Mouse (Mus musculus): ENCODE results near the gene Ccnjl. TPM values are rescaled to one million over a fixed set of nuclear protein-coding genes. Genes with fewer than 3 reads are reported as not detected.

Gene Ccnjl
- total RNA-seq (2014; fragmentation: Nextera tagmentation) = 1.9 TPM in 1 of 2 replicates, not detected in the other
- not detected in 2 replicates for total RNA-seq (2017)

DNA sequence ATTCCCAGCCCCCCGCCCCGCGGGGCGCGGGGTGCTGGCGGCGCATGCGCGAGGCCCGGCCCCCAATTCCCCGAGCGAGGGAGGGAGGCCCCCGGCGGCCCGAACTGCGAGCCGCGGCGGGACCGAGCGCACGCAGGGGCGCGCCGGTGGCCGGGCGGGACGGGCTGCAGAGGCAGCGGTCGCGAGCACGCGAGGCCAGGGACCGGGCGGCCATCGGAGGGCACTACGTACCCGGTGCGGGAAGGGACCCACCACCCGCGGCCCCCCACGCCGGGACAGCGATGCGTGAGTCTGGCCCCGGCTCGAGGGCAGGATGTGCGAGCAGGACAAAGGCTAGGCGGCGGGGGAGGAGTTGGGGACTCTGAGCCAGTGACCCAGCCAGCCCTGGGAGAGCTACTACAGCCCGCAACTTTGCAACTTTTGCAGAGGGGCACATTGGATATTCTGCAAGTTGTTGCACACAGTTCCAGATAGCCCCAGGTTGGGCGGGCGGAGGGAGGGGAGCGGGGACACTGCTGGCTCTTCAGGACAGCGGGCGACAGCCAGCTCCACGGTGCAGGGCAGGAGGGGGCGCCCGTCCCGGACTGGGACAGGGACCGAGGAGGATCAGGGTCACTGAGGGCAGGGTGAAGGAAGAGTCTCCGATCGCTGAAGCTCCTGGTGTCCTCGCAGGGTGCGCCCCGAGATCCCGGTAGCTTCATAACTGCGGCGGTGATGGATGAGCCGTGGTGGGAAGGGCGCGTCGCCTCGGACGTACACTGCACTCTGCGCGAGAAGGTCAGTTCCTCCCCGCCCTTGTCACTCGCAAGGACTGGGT, at the start of gene Ccnjl:
Gene Ccnjl (plus strand): TSS at position 102 of the 817 bp plus-strand sequence.
- peak; percentile 64 for ATAC-seq (replicated peaks; ENCODE audit: poor library complexity, severe bottlenecking)

DNA sequence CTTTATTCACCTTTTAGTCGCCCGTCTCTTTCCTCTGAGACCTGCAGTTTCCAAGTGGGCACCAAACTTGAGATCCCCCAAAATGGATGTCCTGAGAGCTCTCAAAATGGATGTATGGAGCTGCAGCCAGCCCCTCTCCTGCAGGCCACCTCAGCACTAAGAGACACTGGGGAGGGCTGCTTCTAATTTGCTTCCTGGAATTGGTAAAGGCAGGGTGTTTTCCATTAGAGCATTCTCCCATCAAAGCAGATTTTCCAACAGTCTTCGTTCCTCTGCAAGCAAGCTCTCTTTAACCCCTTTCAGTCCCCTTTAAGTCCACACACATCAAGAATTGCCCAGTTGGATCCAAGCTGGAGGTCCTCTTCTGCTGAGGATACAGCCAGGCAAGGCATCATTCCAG, 49.2 kb upstream of the Ccnjl start:
- no peak for ATAC-seq (replicated peaks; ENCODE audit: poor library complexity, severe bottlenecking)

DNA sequence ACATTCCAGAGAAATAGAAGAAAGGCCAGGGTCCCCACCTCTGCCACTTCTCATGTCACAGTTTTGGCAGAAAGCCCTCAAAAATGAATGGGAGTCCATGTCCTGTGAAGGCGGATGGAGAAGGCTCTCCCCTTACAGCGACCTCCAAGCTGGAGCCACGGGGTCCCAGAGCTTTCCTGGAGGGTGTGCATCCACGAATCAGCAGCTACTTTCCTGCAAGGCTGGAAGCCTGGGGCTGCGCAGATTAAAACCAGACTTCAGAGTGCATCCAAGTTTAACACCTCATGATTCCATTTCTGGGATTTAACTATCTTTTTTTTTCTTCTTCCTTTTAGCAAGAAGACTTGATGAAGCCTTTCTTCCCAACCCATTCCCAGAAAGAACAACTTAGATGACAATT, 48.0 kb upstream of the Ccnjl start:
- no peak for ATAC-seq (replicated peaks; ENCODE audit: poor library complexity, severe bottlenecking)

DNA sequence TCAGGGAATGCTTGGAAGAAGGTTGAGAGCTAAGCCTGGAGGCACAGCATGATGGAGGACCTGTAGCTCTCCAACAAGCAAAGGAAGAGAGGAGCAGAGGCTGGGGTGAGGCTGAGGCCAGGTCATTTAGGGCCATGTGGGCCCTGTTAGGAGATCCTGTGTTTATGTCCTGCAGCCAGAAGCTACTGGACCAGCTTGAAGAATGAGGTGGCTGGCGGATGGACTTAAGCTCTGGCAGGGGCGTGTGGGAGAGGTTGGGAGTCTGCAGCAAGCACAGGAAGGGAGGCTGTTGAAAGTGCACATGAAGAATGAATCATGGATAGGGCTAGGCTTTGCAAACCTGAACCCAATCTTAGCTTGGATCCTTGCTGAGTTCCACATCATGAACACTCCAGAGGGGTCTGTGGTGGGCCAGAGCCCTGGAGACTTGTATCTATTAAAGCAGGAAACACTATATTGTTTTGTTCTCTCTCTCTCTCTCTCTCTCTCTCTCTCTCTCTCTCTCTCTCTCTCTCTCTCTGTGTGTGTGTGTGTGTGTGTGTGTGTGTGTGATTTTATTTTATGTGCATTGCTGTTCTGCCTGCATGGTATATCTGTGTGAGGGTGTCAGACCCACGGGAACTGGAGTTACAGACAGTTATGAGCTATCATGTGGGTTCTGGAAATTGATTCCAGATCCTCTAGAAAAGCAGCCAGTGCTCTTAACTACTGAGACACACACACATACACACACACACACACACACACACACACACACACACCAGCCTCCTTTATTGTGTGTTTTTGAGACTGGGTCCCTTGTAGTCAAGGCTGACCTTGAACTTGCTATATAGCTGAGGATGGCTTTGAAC, 46.7 kb upstream of the Ccnjl start:
- no peak for ATAC-seq (replicated peaks; ENCODE audit: poor library complexity, severe bottlenecking)

DNA sequence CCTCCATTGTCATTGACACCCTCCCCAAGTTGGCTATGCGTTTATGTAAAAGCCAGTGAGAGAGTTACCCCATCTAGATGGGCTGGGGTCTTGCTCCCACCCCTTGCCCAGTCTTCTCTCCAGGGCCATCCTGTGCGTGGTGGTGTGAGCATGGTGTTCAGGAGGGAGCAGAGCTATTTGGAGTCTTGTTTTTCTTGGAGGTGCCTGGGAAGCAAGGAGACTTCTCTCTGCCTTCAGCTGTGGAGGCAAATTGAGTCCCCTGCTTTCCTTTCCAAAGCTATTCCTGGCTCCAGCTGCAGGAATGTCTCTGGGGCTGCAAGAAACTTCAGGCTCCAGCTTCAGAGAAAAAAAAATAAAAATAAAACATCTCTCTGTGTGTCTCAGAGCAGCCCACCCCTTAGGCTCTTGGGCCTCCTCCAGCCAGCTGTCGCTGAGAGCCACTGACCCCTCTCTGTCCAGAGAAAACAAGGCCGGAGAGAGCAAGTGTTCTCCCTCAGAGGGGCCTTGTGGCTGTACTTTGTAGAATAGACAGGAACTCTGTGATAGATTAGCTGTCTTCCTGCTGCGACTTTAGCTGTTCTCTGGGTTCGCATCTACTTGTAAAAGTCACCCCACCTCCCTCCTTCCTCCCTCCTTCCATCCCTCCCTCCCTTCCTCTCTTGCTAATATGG, 45.3 kb upstream of the Ccnjl start:
- no peak for ATAC-seq (replicated peaks; ENCODE audit: poor library complexity, severe bottlenecking)

DNA sequence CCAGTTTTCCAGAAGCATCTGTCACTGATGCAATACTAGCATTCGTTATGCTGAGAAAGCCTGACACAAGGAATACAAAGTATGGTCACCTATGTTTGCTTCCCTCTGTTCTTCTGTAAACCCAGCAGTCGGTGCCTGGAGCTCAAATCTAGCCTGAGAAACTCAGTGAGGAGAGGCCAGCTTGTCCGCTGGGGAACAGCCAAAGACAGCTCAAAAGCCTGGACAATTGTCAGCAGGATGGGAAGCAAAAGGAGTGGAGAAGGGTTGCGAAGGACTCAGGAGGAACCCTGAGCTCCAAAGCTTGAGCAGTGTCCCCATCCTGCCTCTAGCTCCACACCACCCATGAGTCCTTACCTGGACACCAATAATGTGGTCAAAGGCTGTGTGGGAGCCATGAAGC, 44.5 kb upstream of the Ccnjl start:
- ATAC-seq (replicated peaks; ENCODE audit: poor library complexity, severe bottlenecking) = no peak

DNA sequence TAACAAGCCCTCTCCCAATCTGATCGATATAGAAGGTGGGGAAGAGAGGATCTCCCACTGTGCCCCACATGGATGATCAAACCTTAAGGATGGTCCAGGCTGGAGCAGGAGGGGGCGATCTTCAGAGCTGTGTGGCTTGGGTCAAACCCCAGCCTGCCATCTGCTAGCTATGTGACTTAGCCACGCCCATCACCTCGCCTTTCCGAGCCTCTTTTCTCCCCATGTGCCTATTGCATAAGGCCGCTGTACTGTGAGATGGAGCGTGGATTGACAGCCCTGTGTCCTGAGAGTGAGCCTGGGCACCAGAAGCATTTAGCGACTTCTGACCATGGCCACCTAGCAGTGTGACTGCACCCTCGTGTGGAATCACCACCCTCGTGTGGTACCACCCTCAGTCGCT, 43.9 kb upstream of the Ccnjl start:
- ATAC-seq (replicated peaks; ENCODE audit: poor library complexity, severe bottlenecking) = peak; percentile 42; the same call in 1 of the 2 replicates

DNA sequence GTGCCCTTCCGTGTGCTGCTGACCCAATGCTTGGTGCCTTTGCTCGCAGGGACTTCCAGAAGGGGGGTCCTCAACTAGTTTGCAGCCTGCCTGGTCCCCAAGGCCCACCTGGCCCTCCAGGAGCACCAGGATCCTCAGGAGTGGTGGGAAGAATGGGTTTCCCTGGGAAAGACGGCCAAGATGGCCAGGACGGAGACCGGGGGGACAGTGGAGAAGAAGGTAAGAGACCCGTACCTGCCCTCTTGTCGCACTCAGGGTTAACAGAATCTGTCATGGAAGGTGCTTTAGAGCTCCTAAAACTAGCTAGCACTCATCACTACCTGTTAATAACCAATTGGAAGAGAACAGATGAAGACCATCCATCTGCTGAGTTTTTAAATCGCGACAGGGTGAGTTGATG, 42.7 kb upstream of the Ccnjl start:
- ATAC-seq (replicated peaks; ENCODE audit: poor library complexity, severe bottlenecking) = no peak

DNA sequence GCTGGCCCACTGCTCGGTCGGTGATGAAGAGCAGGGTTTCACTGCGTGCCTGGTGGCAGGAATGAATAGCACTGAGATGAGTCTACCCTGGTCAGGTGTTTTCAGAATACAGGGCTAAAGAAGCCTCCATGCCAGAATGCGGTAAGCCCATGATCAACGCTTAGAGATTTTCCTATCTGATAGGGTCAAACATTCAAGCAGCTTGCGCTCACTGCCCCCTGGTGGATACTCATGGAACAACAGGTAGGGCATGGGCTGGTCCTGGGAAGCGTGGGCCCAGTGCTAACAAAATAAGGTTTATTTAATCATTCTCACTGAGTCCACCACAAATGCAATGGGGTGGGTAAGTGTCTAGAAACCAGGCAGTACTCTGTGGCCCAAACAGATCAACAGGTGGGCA, 35.9 kb upstream of the Ccnjl start:
- peak; percentile 87 for ATAC-seq (replicated peaks; ENCODE audit: poor library complexity, severe bottlenecking)

DNA sequence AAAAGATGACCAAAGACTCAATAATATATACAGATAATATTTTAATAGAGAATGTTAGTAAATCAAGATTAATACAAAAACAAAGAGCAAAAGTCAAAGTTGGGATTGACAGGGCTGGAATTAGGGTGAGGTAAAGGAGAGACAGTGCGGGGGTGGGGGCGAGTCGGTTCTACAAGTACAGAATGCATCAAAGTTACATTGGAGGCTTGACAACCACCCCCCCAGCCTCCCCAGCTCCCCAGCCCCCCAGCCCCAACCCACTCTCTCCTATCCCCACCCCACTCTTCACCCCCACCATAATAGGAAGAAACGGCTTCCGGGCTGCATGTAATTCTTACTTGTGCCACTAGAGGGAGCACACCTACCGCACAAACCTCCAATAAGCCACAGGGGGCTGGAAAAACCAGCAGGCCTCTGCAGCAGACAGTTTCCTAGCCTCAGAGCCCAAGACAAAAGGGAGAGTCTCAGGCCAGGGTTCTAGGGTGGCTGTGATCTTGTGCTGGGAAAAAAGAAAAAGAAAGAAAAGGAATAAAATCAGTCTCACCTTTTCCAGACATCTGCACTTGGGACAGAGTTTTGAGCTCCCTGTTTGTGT, 34.7 kb upstream of the Ccnjl start:
- peak; percentile 78 for ATAC-seq (replicated peaks; ENCODE audit: poor library complexity, severe bottlenecking)

DNA sequence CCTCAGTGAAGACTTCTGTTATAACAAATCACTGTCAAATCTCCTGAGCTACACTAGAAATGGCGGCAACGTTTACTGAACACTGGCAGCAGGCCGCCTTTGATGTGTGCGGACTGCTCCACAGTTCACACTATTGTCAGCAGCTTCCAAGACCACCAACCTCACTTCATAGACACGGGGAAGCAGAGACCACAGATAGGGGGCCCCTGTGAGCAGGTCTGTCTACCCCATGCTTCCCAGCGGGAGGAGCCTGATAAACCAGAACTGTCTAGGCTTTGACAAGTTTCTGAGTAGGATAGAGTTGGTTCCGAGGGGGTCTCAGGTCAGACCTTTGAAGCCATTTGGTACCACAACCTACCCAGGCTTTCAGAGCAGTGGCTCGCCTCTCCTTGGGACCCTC, 33.5 kb upstream of the Ccnjl start:
- ATAC-seq (replicated peaks; ENCODE audit: poor library complexity, severe bottlenecking) = no peak

DNA sequence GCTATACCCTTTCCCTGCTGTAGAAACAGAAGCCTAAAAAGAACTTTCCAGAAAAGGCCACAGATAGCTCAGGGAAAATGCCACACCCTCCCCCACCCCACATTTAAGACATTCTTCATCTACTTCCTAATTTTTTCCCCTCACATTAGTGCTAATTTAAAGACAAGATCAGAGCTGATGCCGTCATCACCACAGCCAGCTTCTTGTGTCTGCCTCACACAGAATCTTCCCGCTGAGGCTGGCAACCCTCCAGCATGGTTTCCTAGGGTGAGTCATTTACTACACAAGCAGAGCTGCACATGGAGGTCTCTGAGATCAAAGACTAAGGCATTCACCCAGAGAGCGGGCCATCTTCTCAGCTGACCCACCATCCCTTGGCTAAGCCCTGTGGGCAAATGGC, 33.1 kb upstream of the Ccnjl start:
- ATAC-seq (replicated peaks; ENCODE audit: poor library complexity, severe bottlenecking) = peak; percentile 36

DNA sequence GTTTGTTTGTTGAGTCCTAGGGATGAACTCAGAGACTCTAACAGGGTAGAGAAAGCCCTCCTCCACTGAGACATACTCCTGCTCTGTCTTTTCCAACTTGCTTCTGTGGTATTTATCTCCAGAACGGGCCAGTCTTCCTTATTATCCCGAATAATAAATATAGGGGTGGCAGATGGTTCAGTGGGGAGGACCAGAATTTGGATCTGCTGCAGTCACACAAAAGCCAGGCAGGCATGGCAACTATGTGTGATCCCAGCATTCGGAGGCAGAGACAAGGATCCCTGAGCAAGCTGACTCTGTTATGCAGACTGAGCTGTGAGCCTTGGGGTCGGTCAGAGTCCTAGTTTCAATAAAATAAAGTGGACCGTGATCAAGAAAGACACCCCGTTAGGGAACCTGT, 27.3 kb upstream of the Ccnjl start:
- no peak for ATAC-seq (replicated peaks; ENCODE audit: poor library complexity, severe bottlenecking)

DNA sequence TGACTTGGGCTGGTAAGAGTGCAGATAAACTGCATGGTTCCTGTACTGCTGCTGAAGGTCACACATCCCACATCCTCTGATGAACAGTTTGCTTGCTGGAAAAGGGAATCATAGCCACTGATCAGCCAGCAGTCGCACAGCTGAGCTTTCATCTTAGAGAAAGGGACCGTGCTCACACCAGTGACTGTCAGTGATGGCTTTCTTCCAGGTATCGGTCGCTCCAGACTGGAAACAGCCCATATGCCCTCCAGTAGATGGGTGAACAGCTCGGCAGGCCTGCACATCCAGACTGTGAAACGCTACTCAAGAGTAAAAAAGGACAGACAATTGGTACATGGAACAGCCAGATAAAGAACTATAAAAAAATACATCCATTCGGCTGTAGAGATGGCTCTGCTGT, 23.4 kb upstream of the Ccnjl start:
- no peak for ATAC-seq (replicated peaks; ENCODE audit: poor library complexity, severe bottlenecking)

DNA sequence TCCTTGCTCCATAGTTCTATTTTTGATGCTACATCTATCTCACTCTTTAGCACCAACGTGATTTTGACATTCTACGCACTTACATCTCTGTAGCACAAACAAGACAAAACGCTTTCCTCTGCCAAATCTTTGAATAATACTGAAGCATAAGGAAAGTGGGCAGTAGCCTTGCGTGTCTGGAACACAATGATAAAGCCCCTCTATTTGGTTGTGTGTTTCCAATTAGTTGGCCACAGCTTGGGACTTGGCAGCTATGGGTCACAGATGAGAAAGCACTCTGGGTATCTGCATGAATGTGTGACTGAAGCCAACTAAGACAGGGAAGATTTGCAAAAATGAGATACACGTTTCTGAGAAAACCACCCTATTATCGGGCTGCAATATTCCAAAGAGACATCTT, 20.6 kb upstream of the Ccnjl start:
- no peak for ATAC-seq (replicated peaks; ENCODE audit: poor library complexity, severe bottlenecking)

DNA sequence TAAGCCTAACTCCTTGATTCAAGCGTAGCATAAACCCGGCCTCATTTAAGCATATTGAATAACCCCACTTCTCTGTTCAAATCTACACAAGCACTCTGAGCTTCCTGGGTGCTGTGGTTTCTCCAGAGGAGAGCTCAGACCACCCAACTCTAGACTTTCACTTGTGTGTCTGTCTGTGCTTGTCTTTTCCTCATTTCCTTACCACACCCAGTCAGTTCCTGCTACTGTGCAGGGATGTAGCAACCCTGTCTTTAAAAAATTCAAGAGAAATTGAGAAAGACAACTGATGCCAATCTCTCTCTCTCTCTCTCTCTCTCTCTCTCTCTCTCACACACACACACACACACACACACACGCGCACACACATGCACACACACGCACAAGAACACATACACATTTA, 18.7 kb upstream of the Ccnjl start:
- ATAC-seq (replicated peaks; ENCODE audit: poor library complexity, severe bottlenecking) = peak; percentile 77

DNA sequence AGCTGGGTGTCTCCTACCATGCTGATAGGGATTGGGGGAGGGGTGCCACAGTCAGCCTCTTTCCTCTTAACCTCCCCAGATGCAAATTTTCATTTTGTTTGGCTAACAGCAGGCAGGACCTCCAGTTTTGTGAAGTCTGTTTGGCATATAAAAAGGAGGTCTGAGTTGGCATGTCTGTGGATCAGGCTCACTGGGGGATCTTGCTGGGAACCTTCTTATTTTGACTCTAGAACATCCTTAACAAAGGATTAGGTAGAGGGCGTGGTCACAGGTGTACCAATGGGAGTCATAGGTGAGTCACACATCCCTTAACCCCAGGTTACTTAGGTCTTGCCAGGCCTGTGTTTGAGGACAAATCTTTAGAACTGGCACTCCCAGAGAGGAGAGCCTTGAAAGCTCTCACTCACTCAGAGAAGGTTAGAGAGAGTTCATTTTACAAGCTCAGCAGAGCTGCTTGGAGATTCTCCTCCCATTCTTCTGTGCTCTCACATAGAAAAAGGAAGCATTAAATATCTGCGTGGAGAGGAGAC, 15.9 kb upstream of the Ccnjl start:
- ATAC-seq (replicated peaks; ENCODE audit: poor library complexity, severe bottlenecking) = no peak

DNA sequence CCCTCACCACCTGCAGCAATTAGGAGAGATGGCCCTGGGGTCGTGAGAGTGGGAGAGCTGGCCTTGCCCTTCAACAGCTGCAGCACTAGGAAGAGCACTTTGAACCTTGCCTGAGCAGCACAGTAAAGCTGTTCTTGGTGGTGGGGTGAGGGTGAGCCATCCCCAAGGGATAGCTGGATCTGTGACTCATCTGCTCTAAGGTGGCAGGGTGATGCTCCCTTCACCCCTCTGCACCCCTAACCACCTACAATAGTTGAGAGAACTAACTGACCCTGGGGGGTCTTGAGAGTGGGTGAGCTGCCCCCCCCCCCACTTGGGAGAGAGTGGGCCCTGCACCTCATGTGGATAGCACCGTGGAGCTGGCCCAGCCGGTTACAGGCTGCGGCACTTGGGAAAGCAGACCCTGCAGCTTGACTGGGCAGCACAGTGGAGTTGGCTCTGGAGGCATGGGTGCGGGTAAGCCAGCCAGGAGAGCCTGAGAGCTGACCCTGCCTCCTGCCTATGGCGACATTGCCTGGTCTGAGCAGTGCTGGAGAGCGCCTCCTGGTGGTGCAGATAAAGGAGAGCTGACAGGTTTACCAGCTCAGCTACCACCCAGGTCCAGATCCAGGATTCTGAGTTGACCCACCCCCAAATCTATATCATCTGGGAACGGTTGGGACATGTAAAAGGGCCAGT, 12.1 kb upstream of the Ccnjl start:
- ATAC-seq (replicated peaks; ENCODE audit: poor library complexity, severe bottlenecking) = peak; percentile 82

DNA sequence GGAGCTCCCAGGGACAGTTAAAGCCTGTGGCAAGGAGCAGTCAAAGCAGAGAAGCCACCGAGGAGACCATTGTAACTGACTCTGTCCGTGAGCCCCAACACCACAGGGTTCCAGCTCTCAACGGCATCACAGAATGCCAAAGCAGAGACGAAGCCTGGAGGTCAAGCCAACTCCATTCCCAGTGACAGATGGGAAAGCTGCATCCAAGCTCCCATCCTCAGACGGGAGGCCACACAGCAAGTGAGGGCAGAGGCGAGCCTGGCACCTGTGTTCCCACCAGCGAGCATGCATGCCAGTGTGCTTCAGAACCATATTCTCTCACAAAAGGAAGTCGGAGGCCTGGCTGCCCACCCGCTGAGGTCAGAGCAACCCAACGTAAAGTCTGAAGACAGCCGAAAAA, 10.9 kb upstream of the Ccnjl start:
- no peak for ATAC-seq (replicated peaks; ENCODE audit: poor library complexity, severe bottlenecking)

DNA sequence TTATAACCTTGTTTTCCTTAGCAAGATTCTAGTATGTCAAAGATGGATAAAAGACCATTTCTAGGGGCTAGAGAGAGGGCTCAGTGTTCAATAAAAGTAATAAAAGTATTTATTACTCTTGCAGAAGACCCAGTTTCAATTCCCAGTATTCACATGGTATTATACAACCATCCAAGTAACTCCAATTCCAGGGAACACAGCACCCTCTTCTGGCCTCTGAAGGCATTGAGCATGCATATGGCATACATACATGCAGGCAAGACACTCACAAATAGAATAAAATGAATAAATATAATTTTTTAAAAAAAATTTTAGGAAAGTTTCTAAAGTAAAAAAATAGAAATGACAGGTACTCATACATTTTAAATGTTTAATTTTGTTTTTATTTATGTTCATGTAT, 10.5 kb upstream of the Ccnjl start:
- ATAC-seq (replicated peaks; ENCODE audit: poor library complexity, severe bottlenecking) = no peak

All from granulocyte monocyte progenitor cell, adult 5-6 weeks (primary cell).